Mouse (Mus musculus): Measurements from ENCODE around the gene Smcp. TPM values are rescaled to one million over a fixed set of nuclear protein-coding genes. Genes with fewer than 3 reads are reported as not detected.

Smcp gene
- total RNA-seq (2023), result not detected

GRCm38 (mm10) chr3:92588858-92589257, at the start of gene Smcp:
Gene Smcp (minus strand): TSS chr3:92588997.

DNA sequence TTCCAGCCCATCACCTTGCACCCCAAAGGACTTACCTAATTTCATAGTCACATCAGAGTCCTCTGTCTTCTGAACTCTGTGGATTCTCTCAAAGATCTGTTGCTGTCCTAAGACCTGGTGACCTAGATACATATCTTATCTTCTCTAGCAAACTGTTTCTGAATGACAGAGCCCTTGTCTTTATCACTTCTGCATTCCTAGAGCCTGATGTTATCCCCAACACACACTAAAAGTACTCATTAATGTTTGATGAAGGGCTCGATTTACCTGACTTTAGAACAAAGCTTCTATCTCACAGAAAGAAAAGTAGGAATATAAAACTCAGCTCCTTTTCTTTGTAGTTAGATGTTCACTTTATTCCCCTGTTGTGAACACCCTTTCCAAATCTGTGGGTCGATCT, 32.8 kb upstream of the Smcp start, which contains the start of gene Lce6a:
TSS of gene Lce6a (minus strand) at position 101 of the 400 bp plus-strand sequence.

DNA sequence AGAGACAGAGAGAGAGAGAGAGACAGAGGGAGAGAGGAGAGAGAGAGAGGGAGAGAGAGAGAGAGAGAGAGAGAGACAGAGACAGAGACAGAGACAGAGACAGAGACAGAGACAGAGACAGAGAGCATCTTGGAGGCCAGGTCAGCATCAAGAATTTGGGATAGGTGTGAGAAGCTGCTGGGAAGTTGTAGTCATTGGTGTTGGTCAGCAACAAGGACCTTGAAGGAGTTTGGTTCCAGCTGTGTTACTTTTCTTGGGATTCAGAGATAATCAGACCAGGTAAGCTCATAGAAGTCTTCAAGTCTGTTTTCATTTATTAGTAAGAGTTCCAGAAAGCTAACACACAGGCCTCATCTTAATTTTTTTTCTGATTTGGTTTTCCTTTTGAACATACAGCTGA, 18.6 kb upstream of the Smcp start, which contains the start of gene 2210017I01Rik:
TSS of gene 2210017I01Rik (minus strand) at position 101 of the 400 bp plus-strand sequence.

DNA sequence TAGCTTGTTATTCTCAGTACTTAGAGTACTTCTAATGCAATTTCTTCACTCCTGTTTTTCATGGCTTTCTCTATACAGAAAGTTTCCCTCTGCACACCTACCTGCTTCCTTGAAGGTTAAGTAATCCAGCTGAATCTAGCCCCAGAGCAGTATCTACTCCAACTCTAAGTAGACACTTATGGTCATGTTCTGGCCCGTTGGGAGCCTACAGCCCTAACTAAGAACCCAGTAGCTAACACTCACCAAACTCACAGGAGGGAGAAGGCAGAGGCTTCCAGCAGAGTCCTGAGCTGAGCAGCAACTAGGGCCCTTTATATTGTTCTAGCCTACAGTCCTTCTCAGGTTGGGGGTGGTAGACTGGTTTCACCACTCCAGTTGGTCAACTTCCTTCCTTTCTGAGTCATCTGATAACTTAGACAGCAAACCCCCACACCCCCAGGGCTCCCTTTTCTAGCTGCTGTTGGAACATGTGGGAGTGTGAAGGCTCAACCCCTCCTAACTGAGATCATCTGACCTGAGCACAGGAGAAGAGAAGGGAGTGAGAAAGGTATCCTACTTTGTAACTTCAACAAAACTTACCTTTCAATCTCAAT, 15.3 kb downstream of the Smcp start, which contains the start of gene Ivl:
TSS of gene Ivl (minus strand) at position 287 of the 593 bp plus-strand sequence.

GRCm38 (mm10) chr3:92534411-92534810, 54.4 kb downstream of the Smcp start, which contains the start of gene 2310046K23Rik:
Gene 2310046K23Rik (minus strand): TSS chr3:92534511.

Other genes starting within 250 kb of the Smcp start
- not detected for gene Sprr2d, start 249.9 kb downstream of the Smcp start, total RNA-seq (2023)
- gene Sprr2e, start 236.9 kb downstream of the Smcp start, total RNA-seq (2023), result not detected
- gene Sprr2f, start 223.8 kb downstream of the Smcp start, total RNA-seq (2023), result not detected
- not detected for gene Sprr2h, start 203.3 kb downstream of the Smcp start, total RNA-seq (2023)
- gene Sprr2i, start 181.0 kb downstream of the Smcp start, total RNA-seq (2023), result not detected
- not detected for gene Sprr2j-ps, start 170.9 kb downstream of the Smcp start, total RNA-seq (2023)
- 0.76 TPM for gene Gm9774, start 159.6 kb downstream of the Smcp start, total RNA-seq (2023)
- gene Sprr2k, start 156.4 kb downstream of the Smcp start, total RNA-seq (2023), result not detected
- gene Sprr1b, start 150.2 kb downstream of the Smcp start, total RNA-seq (2023), result not detected
- not detected for gene Sprr3, start 130.3 kb downstream of the Smcp start, total RNA-seq (2023)
- not detected for gene Sprr1a, start 103.1 kb downstream of the Smcp start, total RNA-seq (2023)
- not detected for gene Sprr4, start 88.5 kb downstream of the Smcp start, total RNA-seq (2023)
- not detected for gene 2310046K23Rik, start 54.5 kb downstream of the Smcp start, total RNA-seq (2023)
- not detected for gene Ivl, start 15.3 kb downstream of the Smcp start, total RNA-seq (2023)
- gene 2210017I01Rik, start 18.5 kb upstream of the Smcp start, total RNA-seq (2023), result not detected
- gene Lce6a, start 32.7 kb upstream of the Smcp start, total RNA-seq (2023), result not detected
- gene Lce1a1, start 59.3 kb upstream of the Smcp start, total RNA-seq (2023), result not detected
- not detected for gene Lce1b, start 67.9 kb upstream of the Smcp start, total RNA-seq (2023)
- not detected for gene Lce1a2, start 81.3 kb upstream of the Smcp start, total RNA-seq (2023)
- not detected for gene Lce1c, start 90.2 kb upstream of the Smcp start, total RNA-seq (2023)
- gene Lce1d, start 98.2 kb upstream of the Smcp start, total RNA-seq (2023), result not detected
- gene Lce1e, start 120.1 kb upstream of the Smcp start, total RNA-seq (2023), result not detected
- not detected for gene Lce1f, start 131.4 kb upstream of the Smcp start, total RNA-seq (2023)
- not detected for gene Gm38119, start 150.1 kb upstream of the Smcp start, total RNA-seq (2023)
- not detected for gene Lce1g, start 163.3 kb upstream of the Smcp start, total RNA-seq (2023)
- not detected for gene Lce1h, start 176.1 kb upstream of the Smcp start, total RNA-seq (2023)
- gene Lce1i, start 189.9 kb upstream of the Smcp start, total RNA-seq (2023), result not detected
- not detected for gene Lce1j, start 201.5 kb upstream of the Smcp start, total RNA-seq (2023)
- gene Lce1k, start 218.9 kb upstream of the Smcp start, total RNA-seq (2023), result not detected
- gene Kprp, start 238.2 kb upstream of the Smcp start, total RNA-seq (2023), result not detected